Mouse (Mus musculus) heart, embryonic 12.5 days (tissue): ENCODE measurements at regions not wholly inside any gene's neighbourhood (a gene's known extent, or its start where the extent isn't known, plus 50 kb on each side); places are given as distances from the start of the nearest gene placed in this dataset.

Source experiments
- ATAC-seq: fragments of 200-750 bp; cut with Nextera tagmentation; 2 replicates; pipeline ENCODE4 v1.8.0; 2017; ENCODE audit warnings: moderate TSS enrichment, moderate library complexity; ENCODE audit not compliant: insufficient number of reproducible peaks, low FRiP score
- H3K27ac ChIP-seq: fragments of 300-500 bp; sonication (generic); 2 replicates; pipeline ENCODE4 v1.5.1; 2016; ENCODE audit warnings: mild to moderate bottlenecking, moderate library complexity; ENCODE audit not compliant: poor library complexity, severe bottlenecking
- H3K27me3 ChIP-seq: fragments of 300-500 bp; sonication (generic); replicated peaks from 2 replicates; pipeline ENCODE4 v1.6.1; 2016; ENCODE audit warnings: mild to moderate bottlenecking, moderate library complexity
- H3K36me3 ChIP-seq: fragments of 300-500 bp; sonication (generic); 2 replicates; pipeline ENCODE4 v1.6.1; 2016; ENCODE audit warnings: mild to moderate bottlenecking, moderate library complexity
- H3K4me1 ChIP-seq: fragments of 300-500 bp; sonication (generic); replicated peaks from 2 replicates; pipeline ENCODE4 v1.6.1; 2016; ENCODE audit warnings: mild to moderate bottlenecking
- H3K4me2 ChIP-seq: fragments of 300-500 bp; sonication (generic); 2 replicates; pipeline ENCODE4 v1.6.1; 2016; ENCODE audit warnings: mild to moderate bottlenecking, moderate library complexity
- H3K4me3 ChIP-seq: fragments of 300-500 bp; sonication (generic); 2 replicates; pipeline ENCODE4 v1.5.1; 2016; ENCODE audit warnings: mild to moderate bottlenecking
- H3K9ac ChIP-seq: fragments of 300-500 bp; sonication (generic); 2 replicates; pipeline ENCODE4 v1.6.1; 2016; ENCODE audit warnings: mild to moderate bottlenecking, moderate library complexity
- H3K9me3 ChIP-seq: fragments of 300-500 bp; sonication (generic); replicated peaks from 2 replicates; pipeline ENCODE4 v1.6.1; 2016; ENCODE audit warnings: mild to moderate bottlenecking, moderate library complexity
- WGBS: fragments of 180-500 bp; shearing (Covaris S2); methylation state at CpG from one replicate; pipeline ENCODE4 v1.1.7; 2016; 5-methylcytosine and 5-hydroxymethylcytosine counted together

GRCm38 (mm10) chr7:110679916-110680315 lies 52.5 kb downstream of the Adm start:
- WGBS = 76% methylated on average over 1 of the region's 1 CpGs
- Histone ChIP-seq H3K9ac (no peak overlapping the region), H3K4me1 (no peaks in the 10 kb centered on the region), H3K27ac (no peak overlapping the region), H3K4me2 (no peak overlapping the region), H3K36me3 (no peaks in the 10 kb centered on the region), H3K27me3 (no peaks in the 10 kb centered on the region), H3K9me3 (0 out of 2 replicates have a peak, but pooled peaks cover 5% of the 10 kb centered on the region), H3K4me3 (no peak overlapping the region)
- no peak for ATAC-seq

- Histone ChIP-seq H3K4me1 (no peaks in the 10 kb centered on the region), H3K36me3 (no peaks in the 10 kb centered on the region), H3K9ac (no peak overlapping the region), H3K27me3 (no peaks in the 10 kb centered on the region), H3K4me3 (no peak overlapping the region), H3K4me2 (no peak overlapping the region), H3K9me3 (0 out of 2 replicates have a peak, but pooled peaks cover 5% of the 10 kb centered on the region), H3K27ac (no peak overlapping the region)
- WGBS = 64% methylated on average over 4 of the region's 4 CpGs
- ATAC-seq = no peak
Measured at GRCm38 (mm10) chr7:110682911-110683310, 55.5 kb downstream of the Adm start.

DNA sequence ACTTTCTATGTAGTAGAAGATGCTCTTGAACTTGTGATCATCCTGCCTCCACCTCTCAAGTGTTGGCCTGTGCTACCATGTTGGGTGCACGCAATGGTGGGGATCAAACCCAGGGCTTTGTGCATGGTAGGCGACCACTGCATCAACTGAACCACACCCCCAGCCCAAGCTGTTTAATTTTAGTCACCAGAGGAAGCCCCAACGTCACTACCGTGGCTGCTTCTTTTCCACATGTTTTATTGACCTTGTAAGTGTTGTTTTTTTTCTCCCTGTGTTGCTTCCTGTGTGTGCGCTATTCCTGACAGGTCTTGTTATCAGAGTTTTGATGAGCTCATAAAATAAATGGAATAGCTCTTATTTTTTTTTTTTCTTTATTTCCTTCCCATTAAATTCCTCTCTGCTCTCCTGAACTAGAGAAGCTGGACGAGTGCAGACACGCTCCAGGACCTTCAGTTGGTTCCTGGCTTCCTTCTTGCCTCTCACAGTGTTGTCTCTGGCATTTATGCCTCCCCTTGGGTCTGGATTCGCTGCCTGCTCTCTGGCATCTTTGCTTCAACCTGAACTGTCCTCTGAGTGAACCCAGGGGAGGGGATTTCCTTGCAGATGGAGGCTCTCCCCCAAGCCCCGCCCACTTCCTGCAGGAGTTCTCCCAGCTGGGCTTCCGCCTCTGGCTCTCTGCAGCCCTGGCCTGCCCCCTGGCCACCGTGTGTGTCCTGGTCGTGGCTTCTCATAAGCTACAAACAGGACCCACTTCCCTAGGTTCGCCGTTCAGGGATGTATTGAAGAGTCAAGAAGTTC lies 61.6 kb downstream of the Adm start:
- peak; percentile 88 for ATAC-seq
- H3K4me2 ChIP-seq = peak overlapping the region; percentile 23; the same call in 1 of the 2 replicates
- H3K27ac ChIP-seq = peak overlapping the region; percentile 69
- H3K9ac ChIP-seq = no peak overlapping the region
- 29% methylated on average over 14 of the region's 14 CpGs for WGBS
- H3K9me3 ChIP-seq = 0 out of 2 replicates have a peak, but pooled peaks cover 3% of the 10 kb centered on the region
- H3K4me3 ChIP-seq = no peak overlapping the region; the same call in 1 of the 2 replicates
- H3K36me3 ChIP-seq = no peaks in the 10 kb centered on the region
- peaks cover 12% of the 10 kb centered on the region for H3K4me1 ChIP-seq
- no peaks in the 10 kb centered on the region for H3K27me3 ChIP-seq

- Histone ChIP-seq H3K4me3 (no peak overlapping the region), H3K4me1 (peaks cover 12% of the 10 kb centered on the region), H3K4me2 (no peak overlapping the region), H3K9ac (no peak overlapping the region), H3K27ac (no peak overlapping the region), H3K36me3 (no peaks in the 10 kb centered on the region), H3K9me3 (no peaks in the 10 kb centered on the region), H3K27me3 (no peaks in the 10 kb centered on the region)
- 87% methylated on average over 2 of the region's 2 CpGs for WGBS
- no peak for ATAC-seq
Measured at GRCm38 (mm10) chr7:110690241-110690640, 62.8 kb downstream of the Adm start.

DNA sequence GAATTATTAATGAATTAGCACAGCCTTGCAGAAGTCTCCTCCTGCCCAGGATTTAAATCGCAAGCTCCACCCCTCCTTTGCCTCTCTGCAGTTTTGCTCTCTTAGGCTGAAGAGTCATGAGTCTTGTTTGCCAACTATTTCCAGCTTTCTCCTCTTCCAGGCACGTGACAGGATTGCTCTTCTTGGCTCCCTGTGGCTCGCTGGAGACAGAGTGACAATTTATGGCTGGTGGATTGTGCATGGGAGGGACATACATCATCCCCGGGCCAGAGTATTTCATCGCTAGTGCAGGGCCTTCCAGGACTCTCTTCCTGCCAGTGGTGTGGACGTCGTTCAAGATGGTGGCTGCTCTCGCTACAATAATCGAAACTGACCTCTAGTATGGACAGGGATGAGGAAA lies 63.4 kb downstream of the Adm start:
- Histone ChIP-seq H3K4me2 (no peak overlapping the region), H3K36me3 (no peaks in the 10 kb centered on the region), H3K9me3 (no peaks in the 10 kb centered on the region), H3K27me3 (no peaks in the 10 kb centered on the region), H3K9ac (no peak overlapping the region), H3K27ac (no peak overlapping the region), H3K4me3 (no peak overlapping the region), H3K4me1 (peaks cover 12% of the 10 kb centered on the region)
- no peak for ATAC-seq
- 79% methylated on average over 9 of the region's 9 CpGs for WGBS

- H3K9ac ChIP-seq = no peak overlapping the region
- H3K4me1 ChIP-seq = peaks cover 7% of the 10 kb centered on the region
- no peaks in the 10 kb centered on the region for H3K9me3 ChIP-seq
- WGBS = 72% methylated on average over 5 of the region's 5 CpGs
- no peak overlapping the region for H3K4me3 ChIP-seq
- H3K27ac ChIP-seq = no peak overlapping the region
- no peak overlapping the region for H3K4me2 ChIP-seq
- ATAC-seq = no peak
- H3K27me3 ChIP-seq = no peaks in the 10 kb centered on the region
- H3K36me3 ChIP-seq = no peaks in the 10 kb centered on the region
Measured at GRCm38 (mm10) chr7:110694262-110694661, 66.8 kb downstream of the Adm start.

DNA sequence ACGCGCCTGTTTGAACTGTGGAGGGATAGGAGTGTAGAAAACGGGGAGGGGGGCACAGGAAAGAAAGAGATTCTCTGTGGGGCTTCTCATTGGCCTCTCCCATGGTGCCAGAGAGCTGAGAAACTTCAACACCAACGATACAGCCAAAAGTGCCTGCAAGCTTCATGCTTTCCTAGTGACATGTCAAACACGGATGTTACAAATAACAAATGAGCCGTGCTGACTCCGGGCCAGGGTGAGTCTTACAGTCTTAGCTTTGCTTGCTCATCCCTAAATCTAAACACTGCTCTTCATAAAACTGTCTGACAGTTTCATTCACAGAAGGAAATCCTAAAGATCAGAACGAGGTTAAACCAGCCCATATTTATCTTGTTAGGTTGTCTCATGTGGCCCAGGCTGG lies 68.3 kb downstream of the Adm start:
- H3K9me3 ChIP-seq = no peaks in the 10 kb centered on the region
- no peaks in the 10 kb centered on the region for H3K27me3 ChIP-seq
- H3K36me3 ChIP-seq = no peaks in the 10 kb centered on the region
- no peak overlapping the region for H3K4me2 ChIP-seq
- H3K27ac ChIP-seq = no peak overlapping the region
- 82% methylated on average over 8 of the region's 8 CpGs for WGBS
- H3K9ac ChIP-seq = no peak overlapping the region
- 0 out of 2 replicates have a peak, but pooled peaks cover 3% of the 10 kb centered on the region for H3K4me1 ChIP-seq
- no peak overlapping the region for H3K4me3 ChIP-seq
- ATAC-seq = no peak

- WGBS = 79% methylated on average over 17 of the region's 17 CpGs
- no peak for ATAC-seq
- H3K4me3 ChIP-seq = no peak overlapping the region
Measured at GRCm38 (mm10) chr7:110698211-110699153, 69.5 kb upstream of the Ampd3 start.

DNA sequence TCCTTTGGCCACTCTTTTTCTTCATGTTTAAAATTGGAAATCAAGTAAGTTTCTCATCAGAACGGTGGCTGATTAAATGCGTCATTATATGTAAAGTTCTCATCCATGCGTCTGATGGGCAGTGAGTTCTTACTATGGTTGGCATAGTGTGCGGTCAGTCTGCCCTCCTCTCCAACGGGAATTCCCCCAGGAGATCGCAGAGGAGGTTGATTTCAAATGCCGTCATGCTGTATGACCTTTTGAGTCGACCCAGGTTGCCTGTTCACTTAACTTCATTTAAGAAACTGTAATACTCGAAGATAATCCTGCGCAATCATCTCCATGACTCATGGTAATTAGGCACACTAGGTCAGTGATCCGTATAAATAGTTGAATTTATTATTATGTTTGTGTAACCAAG lies 68.4 kb upstream of the Ampd3 start:
- no peaks in the 10 kb centered on the region for H3K27me3 ChIP-seq
- no peak overlapping the region for H3K27ac ChIP-seq
- H3K4me3 ChIP-seq = no peak overlapping the region
- H3K9ac ChIP-seq = no peak overlapping the region
- WGBS = 81% methylated on average over 11 of the region's 11 CpGs
- no peaks in the 10 kb centered on the region for H3K9me3 ChIP-seq
- ATAC-seq = no peak
- H3K4me2 ChIP-seq = no peak overlapping the region
- no peaks in the 10 kb centered on the region for H3K36me3 ChIP-seq
- 0 out of 2 replicates have a peak, but pooled peaks cover 3% of the 10 kb centered on the region for H3K4me1 ChIP-seq

More at GRCm38 (mm10) chr7:110698211-110699153, 69.5 kb upstream of the Ampd3 start:
- no peak overlapping the region for H3K9ac ChIP-seq
- no peak overlapping the region for H3K27ac ChIP-seq
- no peaks in the 10 kb centered on the region for H3K9me3 ChIP-seq
- H3K4me1 ChIP-seq = 0 out of 2 replicates have a peak, but pooled peaks cover 3% of the 10 kb centered on the region
- no peaks in the 10 kb centered on the region for H3K36me3 ChIP-seq
- no peaks in the 10 kb centered on the region for H3K27me3 ChIP-seq
- no peak overlapping the region for H3K4me2 ChIP-seq

DNA sequence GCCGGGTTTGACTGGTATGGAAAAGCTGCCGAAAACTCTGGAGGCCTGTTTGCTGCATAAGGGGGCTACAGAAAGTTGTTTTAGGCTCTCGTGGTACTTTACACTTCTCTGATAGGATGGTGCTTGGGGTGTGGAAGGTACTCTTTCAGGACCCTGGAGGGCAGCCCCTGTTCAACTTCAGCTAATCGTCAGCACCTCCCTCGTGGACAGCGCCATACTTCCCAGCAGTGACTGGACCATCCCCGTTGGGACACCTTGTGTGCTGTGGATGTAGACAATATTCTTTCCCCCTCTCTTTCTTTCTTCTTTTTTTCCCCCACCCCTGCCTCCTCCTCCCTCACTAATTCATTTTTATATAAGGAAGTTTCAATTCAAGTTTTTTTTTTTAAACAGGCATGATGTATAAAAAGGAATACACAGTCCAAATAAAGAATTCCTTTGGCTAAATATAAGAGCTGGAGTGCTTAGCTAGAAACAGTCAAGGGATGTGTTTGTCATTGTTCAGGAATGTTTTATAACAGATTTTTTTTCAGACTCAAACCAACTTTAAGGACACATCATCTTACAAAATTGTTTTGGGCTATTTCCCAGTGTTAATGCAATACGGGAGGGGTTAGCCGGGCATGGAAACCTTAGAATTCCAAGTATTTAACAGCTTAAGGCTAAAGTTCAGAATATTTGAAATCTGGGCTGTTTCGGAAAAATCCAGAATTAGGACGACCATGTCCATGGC lies 66.2 kb upstream of the Ampd3 start:
- H3K27me3 ChIP-seq = 0 out of 2 replicates have a peak, but pooled peaks cover 7% of the 10 kb centered on the region
- no peak overlapping the region for H3K27ac ChIP-seq
- no peaks in the 10 kb centered on the region for H3K9me3 ChIP-seq
- H3K4me1 ChIP-seq = peaks cover 7% of the 10 kb centered on the region
- ATAC-seq = no peak
- H3K4me2 ChIP-seq = no peak overlapping the region
- WGBS = 50% methylated on average over 11 of the region's 11 CpGs
- H3K9ac ChIP-seq = no peak overlapping the region
- H3K36me3 ChIP-seq = no peaks in the 10 kb centered on the region
- no peak overlapping the region for H3K4me3 ChIP-seq
